22 mouse cellular contexts compared by ENCODE assay signal in the genomic region with DNA sequence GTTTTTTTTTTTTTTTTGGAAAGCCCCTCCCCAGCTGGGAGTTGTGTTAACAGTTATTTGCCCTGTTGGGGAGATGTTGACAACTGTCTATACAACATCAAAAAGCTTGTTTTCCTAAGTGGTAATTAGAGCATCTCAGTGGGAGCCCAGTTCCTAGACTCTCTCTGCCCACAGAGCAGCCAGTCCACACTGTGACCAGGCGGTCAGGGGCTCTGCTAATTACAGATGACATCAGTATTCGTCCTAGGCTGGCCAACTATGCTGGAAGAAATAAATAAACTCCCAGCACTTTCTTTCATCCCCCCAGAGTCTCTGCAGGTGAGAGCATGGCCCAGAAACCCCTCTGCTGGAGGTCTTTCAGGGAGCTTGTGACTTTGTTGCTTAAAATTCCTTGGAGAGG.
DNase-seq lines count a peak whose midpoint lies in the region; ATAC-seq and TF ChIP-seq lines count a peak whose summit lies in the region.
"Had no signal": no experiment of that assay in that cellular context is flagged by ENCODE, and none has a peak within 500 bp of the region (broad histone marks: within the 10 kb centered on the region; RNA-seq: fewer than 3 reads in every experiment).

No protein-coding gene starts in this region.

- in situ Hi-C loops in Patski (cut with MboI; ENCODE audit: low pct_unique_long_range_greater_than_20kb), result no loop called here

- DNase-seq in Muller cell, postnatal 12 days (ENCODE audit: inconsistent ontology term), result peak; percentile 45
- DNase-seq in Patski (ENCODE audit: low read depth, low spot score), result peak; percentile 79
- peak; percentile 28 for DNase-seq in retina, postnatal 1 day
- DNase-seq in kidney, adult 2 months, result no peak
- DNase-seq in kidney, postnatal 14 days, result no peak
- DNase-seq: adrenal gland, adult 2 months; adrenal gland, postnatal 10 days; adrenal gland, postnatal 25 days; cerebellum, adult 11 months; cerebellum, adult 18-20 months; cerebellum, adult 8-10 months; cerebellum, adult 9-11 months; cerebellum, postnatal 14 days; cerebellum, postnatal 36 days; embryo, embryonic 11 days had no signal

- H3K36me3 ChIP-seq in kidney, adult 2 months (ENCODE audit: control insufficient read depth, insufficient read depth, low read length), result no peaks in the 10 kb centered on the region
- H3K36me3 ChIP-seq: embryonic facial prominence, embryonic 13.5 days; embryonic facial prominence, embryonic 15.5 days; forebrain, embryonic 10.5 days; forebrain, embryonic 12.5 days had no signal

- POLR2A ChIA-PET in Patski (lab: Charles Lee), result no interaction called here

- H3K4me1 ChIP-seq in kidney, adult 2 months (ENCODE audit: control insufficient read depth, insufficient read depth, low read length), result no peaks in the 10 kb centered on the region
- H3K4me1 ChIP-seq: embryonic facial prominence, embryonic 13.5 days; embryonic facial prominence, embryonic 15.5 days had no signal

- TF ChIP-seq POLR2A in kidney, adult 2 months (IDR thresholded peaks at IDR 0.05; ENCODE audit: low read depth, low read length), result no peak

- CTCF ChIA-PET in Patski (lab: Charles Lee), result interaction anchor here (1.0 to 1.3 kb wide), 2 partner anchors 14 to 48 kb away, joined by 3 read pairs; no protein-coding TSS in a partner anchor

- H3K4me3 ChIP-seq in kidney, adult 2 months (ENCODE audit: insufficient read depth, low read depth, low read length), result no peak overlapping the region
- H3K4me3 ChIP-seq: embryonic facial prominence, embryonic 13.5 days; embryonic facial prominence, embryonic 15.5 days; erythroblast, embryonic 14.5 days; forebrain, embryonic 10.5 days; forebrain, embryonic 12.5 days had no signal

- H3K27me3 ChIP-seq in Patski, result no peaks in the 10 kb centered on the region
- H3K27me3 ChIP-seq in kidney, adult 2 months (replicated peaks; ENCODE audit: control insufficient read depth, insufficient read depth, low read length), result no peaks in the 10 kb centered on the region
- H3K27me3 ChIP-seq: embryonic facial prominence, embryonic 13.5 days; embryonic facial prominence, embryonic 15.5 days; forebrain, embryonic 12.5 days had no signal

- WGBS in kidney, adult 2 months, result 47% methylated on average over 2 of the region's 2 CpGs

- H3K27ac ChIP-seq in kidney, adult 2 months (ENCODE audit: insufficient read depth, low read depth, low read length), result no peak overlapping the region
- H3K27ac ChIP-seq: embryonic facial prominence, embryonic 13.5 days; embryonic facial prominence, embryonic 15.5 days; forebrain, embryonic 10.5 days; forebrain, embryonic 12.5 days had no signal

- peak; percentile 61 for ATAC-seq in Patski
- ATAC-seq: forebrain, embryonic 14.5 days; forebrain, embryonic 16.5 days had no signal

- TF ChIP-seq CTCF in Patski (IDR thresholded peaks at IDR 0.05), result no peak
- no peak for TF ChIP-seq CTCF in kidney, adult 2 months (conservative IDR thresholded peaks at IDR 0.05; ENCODE audit: insufficient read depth, insufficient read length, low read depth, low read length)

Comparison
In these comparisons a context has a peak if more than half of its experiments do, and no peak if none do; other contexts are left out.
1. DNase-seq: peak in Muller cell, postnatal 12 days (single experiment), Patski (single experiment) and retina, postnatal 1 day (single experiment); none in kidney, adult 2 months (single experiment) and kidney, postnatal 14 days (single experiment).